Mouse (Mus musculus): ENCODE data around the gene Padi1.

The Padi1 gene

DNA sequence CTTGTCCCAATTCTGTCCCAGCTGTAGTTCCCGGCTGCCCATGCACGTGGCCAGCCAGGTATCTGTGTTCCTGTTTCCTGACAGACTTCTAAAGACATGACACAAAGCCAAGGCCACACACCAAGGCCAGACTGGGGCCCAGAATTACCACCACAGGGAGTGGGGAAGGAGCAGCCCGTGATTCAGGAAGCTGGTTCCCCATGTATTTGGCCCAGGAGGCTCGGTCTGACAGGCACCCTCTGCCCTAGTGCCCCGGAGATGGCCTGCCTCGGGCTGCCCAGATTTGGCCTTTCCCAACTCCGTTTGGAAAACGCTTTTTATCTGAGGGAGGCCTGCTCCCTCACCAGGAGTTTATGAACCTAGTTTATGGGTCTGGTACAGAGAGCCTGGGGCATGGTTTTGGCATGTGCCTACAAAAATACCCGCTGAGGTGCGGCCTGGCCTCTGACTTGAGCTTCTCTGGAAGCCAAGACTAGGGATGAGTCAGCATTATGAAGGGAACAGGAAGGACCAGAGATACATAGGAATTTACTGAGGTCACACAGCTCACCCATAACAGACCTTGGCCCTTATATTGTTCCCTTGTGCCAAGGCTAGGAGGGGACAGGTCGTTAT lies 16.6 kb upstream of the Padi1 start:
- DNase-seq (ENCODE audit: low read depth, low spot score), result no peak

DNA sequence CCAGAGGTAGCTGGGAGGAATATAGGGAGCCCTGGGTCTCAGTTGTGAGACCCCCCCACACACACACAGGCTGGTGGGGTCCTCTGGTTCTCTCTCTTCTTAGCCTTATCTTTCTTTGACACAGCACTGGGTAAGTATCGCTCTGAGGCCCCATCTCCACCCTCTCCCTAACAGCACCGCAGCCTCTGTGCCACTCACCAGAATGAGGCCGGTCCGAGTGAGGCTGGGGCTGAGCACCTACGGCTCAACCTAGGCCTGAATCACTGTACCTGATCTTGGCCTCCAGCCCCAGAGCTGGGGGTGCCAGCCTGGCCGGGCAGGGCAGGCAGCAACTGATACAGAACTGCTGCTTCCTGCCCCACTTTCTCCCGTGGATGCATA lies 15.2 kb upstream of the Padi1 start:
- DNase-seq (ENCODE audit: low read depth, low spot score), result no peak

DNA sequence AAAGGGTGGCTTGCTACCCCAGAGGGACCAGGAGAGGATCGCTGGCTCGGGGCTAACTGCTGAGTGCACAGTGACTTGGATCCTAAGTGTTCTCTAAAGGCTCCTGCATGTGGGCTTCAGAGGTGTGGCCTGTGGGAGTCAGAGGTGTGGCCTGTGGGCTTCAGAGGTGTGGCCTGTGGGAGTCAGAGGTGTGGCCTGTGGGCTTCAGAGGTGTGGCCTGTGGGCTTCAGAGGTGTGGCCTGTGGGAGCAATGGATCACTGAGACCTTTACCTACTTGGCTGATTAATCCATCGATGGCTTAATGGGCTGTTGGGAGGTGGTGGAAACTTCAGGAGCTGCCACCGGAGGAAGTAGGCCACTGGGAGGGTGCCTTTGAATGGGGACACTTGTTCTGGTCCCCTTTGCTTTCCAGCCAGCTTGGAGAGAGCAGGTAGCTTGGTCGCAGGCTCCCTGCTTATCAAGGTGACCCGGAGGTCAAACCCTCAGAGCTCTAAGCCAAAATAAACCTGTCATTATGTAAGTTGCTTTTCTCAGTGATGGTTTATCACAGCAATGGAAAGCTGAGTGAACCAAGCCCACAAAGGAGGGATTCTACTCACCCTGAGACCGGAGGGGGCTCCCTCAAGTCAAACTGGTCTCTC lies 14.7 kb upstream of the Padi1 start:
- DNase-seq (ENCODE audit: low read depth, low spot score), result no peak

DNA sequence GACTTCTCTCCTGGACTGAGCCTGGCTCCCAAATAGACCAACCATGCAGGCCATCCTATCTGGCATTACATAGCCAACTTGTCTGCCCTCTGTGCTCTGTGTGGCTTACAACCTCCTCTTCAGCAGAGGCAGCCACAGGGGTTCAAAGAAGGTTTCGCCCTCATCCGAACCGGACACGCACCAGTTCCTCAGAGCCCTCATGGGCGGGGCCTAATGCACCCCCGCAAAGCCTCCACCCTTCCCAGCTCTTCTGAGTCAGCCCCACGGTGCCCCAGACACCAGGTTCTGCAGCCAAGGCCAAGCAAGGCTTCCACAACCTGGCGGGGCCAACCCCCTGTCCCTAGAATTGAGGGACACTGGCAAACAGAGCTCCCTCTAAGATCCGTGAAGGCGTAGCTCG lies 13.7 kb upstream of the Padi1 start:
- DNase-seq (ENCODE audit: low read depth, low spot score), result no peak

DNA sequence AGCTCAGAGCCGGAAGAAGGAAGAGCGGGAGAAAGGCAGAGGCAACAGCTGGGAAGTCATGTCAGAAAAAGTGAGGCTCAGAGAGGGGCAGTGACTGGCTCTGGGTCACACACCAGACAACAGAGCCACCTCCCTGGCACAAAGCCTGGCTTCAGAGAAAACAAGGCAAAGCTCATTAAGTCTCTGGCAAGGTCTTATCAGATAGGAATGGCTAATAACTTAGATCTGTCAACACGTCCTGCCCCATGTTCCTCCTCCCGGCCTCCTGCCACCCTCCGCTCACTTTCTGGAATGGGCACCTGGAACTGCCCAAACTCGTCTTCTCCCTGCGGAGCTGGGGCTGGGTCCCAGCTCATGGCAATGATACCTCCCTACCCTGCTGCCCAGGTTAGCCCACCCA lies 12.2 kb upstream of the Padi1 start:
- DNase-seq (ENCODE audit: low read depth, low spot score), result no peak

DNA sequence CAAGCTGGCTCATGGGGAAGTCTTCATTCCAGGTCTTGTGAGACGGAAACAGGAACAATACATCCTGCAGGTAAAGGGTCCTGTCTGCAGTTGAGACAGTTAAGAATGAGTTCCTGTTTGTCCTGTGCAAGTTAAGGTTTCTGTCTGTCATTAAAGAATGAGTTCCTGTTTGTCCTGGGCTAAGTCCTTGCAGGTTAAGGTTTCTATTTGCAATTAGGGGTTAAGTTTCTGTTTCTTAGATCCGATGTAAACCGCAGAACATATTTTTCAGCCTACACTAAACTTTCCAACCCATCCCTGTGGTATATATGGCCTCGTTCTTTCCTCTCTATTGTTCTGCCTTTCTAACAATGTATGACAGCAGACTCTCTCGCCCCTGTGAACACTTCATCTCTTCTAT lies 11.5 kb upstream of the Padi1 start:
- no peak for DNase-seq (ENCODE audit: low read depth, low spot score)

DNA sequence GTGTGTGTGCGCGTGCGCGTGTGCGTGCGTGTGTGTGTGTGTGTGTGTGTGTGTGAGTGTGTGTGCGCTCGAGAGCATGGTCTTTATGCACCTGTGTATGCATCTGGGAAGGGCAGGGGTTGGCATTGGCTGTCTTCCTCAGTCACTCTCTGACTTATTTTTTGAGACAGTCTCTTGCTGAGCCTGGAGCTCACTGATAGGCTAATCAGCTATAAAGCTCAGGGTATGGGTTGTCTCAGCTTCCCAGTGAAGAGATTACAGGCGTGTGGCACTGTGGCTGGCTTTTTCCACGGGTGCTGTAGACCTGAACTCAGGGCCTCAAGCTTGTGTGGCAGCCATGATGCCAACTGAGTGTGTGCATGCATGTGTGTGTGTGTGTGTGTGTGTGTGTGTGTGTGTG lies 9.6 kb upstream of the Padi1 start:
- DNase-seq (ENCODE audit: low read depth, low spot score), result no peak

DNA sequence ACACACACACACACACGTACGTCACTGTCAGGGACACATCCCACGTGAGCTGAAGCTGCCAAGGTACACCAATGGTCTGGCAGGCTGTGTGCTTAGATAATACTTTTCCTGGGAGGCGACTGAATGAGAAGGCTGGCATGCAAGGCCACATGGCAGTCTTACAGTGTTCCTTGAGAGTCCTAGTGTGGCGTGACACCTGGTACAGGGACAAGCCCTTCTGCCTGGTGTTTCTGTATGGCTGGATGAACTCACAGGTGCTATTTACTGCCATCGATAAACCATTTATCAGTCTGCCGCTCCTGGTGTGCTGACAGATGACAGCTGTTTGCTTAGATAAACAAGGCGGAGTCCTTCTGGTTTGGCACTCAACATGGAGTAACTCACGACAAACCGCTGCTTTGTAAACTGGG lies 8.9 kb upstream of the Padi1 start:
- DNase-seq (ENCODE audit: low read depth, low spot score), result no peak

DNA sequence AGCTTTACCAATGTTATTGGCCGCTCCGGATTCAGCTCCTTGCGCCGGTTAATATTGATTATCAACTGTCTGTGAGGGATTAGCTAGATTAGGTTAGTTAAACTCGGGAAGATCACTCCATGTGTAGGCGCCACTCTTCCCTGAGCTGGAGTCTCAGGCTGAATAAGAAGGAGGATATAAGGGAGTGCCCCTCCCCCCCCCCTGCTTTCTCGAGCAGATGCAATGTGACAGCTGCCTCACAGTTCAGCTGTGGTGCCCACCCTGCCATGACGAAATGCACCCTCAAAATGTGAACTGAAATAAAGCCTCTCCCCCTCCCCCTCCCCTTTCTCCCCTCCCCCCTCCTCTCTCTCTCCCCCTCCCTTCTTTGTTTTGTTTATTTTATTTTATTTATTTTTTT lies 8.0 kb upstream of the Padi1 start:
- DNase-seq (ENCODE audit: low read depth, low spot score), result no peak

DNA sequence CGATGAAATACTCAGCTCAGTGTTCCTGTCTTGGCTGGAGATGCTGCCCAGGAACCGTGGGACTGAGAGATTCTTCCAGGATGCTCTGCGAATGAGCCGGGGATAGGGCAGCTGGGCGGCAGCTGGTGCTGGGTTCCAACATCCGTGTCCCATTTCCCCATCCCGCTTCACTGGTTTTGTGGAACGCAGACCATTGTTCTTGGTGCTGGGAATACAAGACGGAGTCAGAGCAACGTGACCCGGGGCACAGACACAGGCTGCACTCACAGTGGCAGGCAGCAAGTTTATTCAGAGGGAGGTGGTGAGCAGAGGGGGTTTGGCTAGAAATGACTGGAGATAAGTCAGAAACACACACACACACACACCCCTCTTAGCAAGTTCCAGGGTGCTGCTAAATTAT lies 3.7 kb upstream of the Padi1 start:
- no peak for DNase-seq (ENCODE audit: low read depth, low spot score)

DNA sequence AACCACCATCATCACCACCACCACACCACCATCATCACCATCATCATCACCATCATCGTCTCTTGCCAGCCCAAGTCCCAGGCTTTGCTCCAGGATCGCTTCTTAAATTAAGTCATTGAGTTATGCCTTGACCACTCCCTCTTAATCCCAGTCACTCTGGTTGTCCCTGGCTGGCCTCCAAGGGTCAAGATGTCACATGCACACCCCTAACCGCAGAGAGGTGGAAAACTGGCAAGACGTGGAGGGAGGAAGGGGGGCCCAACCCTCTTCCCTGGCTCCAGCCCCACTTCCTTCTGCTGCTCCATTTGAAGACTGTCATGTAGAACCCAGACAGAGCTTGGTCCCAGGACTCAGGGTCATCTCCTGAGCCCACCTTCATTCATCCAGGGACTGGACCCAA lies 587 bp downstream of the Padi1 start:
- DNase-seq (ENCODE audit: low read depth, low spot score), result no peak

DNA sequence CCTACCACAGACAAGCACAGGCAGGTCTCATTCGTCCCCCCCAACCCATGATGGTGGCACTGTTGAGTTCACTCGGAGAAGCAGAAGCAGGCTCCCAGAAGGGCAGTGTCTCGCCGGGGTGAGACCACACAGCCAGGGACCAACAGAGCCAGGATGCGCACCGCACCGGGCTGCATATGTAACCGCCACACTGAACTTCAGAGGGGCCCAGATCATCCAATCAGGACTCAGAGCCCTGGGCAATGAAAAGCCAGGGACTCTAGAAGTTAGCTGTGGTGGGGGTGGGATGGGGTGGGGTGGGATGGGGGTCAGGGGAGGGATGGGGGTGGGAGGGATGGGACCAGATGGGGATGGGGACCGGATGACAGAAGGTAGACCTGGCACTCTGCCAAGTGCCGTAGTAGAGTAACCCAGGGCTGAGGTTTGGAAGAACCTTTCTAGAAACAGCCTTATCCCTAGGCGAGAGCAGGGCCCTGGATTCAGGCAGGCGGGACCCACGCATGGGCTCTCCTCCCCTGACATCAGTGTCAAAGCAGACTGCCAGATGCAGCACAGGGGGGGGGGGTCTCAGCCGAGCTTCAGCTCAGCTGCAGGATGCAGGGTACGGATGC lies 1.8 kb downstream of the Padi1 start:
- DNase-seq (ENCODE audit: low read depth, low spot score), result no peak

DNA sequence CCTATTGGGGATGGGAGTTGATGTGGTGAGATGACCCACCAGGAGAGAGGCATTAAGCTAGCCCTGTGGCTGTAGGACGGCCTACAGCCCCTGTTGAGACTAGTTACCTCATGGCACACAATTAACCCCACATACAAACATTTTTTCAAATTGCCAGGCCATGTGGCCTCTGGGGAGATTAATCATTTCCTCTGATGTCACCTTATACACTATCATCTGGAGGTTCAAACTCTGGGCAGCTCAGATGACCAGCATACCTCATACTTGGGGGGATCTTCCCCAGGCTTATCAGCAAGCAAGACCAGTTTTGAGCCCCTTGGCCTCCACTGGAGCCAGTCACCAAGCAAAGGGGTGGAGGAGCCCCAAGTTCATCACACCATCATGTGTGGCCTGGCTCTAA lies 2.7 kb downstream of the Padi1 start:
- no peak for DNase-seq (ENCODE audit: low read depth, low spot score)

DNA sequence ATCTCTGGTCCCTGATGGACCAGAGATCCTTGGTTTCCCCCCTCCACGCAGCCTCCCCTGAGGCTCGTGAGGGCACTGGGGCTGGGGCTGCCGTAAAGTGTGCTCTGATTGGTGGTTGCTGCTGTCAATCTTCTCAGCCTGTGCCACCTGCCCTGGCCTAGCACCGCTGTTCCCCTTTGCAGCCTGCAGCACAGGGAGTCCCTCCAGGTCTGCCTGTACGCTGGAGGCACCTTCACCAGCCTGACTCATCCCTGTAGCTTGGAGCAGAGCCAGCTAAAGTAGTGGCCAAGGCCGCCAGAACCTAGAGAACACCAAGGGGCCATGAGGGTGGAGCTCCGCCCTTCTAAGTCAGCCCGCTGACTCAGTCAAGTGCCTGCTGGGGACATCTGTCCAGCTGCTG lies 7.7 kb downstream of the Padi1 start:
- DNase-seq (ENCODE audit: low read depth, low spot score), result no peak

DNA sequence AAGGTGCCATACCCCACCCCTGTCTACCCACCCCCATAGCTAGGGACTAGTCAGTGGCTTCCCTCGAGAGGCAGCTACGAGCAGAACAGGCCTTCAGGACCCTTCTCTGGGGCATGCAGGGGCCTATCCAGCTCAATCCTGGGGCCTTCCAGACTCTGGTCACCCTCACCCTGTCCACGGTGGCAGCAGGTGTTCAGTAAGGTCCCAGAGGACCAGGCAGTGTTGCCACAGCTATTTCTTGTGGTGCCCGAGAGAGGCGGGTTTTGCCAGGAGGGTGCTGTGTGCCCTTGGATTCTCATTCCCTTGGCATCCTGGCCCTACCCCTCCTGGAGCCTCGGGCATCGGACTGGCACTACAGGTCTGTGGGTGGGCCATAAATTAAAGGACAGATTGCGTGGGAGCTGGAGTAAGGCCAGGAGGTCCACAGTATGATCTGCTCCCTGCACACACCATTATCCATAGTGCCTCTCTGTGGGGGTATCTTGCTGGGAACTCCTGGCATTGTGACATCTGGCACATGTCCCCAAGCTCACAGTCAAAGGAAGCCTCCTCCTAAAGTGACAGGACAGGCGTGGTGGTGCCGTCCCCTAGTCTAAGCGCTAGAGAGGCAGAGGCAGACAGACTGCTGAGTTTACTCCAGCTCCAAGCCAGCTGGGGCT lies 9.2 kb downstream of the Padi1 start:
- no peak for DNase-seq (ENCODE audit: low read depth, low spot score)

DNA sequence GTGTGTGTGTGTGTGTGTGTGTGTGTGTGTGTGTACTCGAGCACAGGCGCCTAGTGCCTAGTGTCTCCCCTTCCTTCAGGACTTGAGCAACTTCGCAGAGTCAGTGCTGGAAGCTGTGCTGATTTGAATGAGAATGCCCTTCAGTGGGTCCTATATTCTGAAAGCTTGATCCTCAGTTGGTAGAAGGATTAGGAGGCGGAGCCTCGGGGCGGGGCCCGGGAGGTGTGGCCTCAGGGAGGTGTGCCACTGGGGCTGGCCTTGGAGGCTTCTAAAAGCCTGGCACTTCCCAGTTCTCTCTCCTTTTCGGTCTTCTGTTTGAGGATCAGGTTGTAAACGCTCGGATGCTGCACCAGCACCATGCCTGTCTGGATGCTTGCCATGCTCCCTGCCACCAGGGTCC lies 9.9 kb downstream of the Padi1 start:
- DNase-seq (ENCODE audit: low read depth, low spot score), result no peak

DNA sequence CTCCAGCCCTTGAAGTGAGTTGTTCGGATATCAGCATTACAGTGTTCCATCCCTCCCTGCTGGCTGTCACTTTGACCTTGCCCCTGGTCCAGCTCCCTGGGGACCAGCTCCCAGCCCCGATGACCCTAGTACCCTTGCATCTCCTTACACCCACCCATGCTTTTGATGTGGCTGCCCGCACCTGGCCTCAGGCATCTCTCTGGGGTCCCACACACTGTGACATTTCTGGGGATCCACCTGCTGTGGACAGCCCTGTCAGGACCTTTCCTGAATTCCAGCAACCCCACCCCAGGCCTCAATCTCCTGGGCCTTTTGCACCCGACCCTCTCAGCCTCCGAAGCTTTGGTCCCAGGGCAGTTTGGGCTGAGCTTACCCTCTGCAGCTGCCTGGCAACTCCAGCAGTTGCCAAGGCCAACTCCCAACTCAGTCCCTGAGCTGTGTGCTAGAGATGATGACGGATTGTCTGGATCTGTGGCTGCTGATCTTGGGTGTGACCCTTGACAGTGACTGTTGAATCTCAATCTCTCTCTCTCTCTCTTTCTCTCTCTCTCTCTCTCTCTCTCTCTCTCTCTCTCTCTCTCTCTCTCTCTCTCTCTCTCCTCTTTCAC lies 11.1 kb downstream of the Padi1 start:
- DNase-seq (ENCODE audit: low read depth, low spot score), result no peak

DNA sequence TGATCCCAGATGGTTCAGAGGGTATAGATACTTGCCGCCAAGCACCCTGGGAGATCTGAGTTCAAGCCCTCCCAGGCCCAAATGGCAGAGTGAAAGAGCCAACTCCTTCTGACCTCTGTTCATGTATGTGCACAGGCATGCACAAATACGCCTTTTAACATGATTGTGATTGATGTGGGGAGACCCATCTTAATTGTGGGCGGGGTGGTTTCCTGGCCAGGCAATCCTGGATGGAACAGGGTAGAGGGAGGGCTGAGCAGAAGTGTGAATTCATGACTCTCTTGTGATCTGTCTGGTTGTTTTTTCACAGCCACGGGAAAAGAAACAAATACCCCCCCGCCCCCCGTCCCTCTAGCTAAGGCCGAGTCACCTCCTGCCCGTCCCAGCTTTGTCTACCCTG lies 12.8 kb downstream of the Padi1 start:
- DNase-seq (ENCODE audit: low read depth, low spot score), result no peak

DNA sequence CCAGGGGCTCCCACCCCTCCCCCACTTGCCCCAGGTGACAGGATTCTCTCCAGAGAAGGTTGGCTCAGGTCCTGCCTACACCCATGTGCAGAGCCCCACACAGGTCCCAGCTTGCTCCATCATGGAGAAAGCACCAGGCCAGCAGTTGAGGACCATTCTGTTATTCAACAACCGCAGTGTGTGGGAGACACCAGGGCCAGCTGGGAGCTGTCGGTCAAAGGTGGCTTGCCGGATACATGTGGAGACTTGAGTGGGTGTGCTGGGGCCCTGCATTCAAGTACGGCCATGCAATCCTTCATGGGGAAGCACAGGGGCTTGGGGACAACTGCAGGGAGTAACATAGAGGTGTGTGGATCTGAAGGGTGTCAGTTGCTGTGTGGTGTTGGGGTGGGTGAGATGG lies 13.8 kb downstream of the Padi1 start:
- DNase-seq (ENCODE audit: low read depth, low spot score), result no peak

DNA sequence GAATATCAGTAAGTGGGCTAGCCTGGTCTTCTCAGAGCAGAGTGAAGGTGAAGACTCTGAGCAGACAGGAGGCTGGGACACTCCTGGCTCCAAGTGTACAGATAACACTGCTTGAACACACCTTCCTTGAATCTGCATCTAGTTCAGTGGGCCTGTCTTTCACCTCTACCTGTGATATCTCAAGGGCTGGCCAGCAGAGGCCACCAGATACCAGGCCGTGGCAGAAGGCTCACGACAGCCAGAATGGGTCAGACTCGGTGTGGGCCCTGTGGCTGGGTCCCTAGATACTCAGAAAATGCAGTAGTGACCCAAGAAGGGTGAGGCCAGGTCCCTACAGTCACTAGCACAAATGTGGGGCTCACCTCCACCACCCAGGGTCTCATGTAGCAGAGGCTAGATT lies 18.3 kb downstream of the Padi1 start:
- no peak for DNase-seq (ENCODE audit: low read depth, low spot score)

DNA sequence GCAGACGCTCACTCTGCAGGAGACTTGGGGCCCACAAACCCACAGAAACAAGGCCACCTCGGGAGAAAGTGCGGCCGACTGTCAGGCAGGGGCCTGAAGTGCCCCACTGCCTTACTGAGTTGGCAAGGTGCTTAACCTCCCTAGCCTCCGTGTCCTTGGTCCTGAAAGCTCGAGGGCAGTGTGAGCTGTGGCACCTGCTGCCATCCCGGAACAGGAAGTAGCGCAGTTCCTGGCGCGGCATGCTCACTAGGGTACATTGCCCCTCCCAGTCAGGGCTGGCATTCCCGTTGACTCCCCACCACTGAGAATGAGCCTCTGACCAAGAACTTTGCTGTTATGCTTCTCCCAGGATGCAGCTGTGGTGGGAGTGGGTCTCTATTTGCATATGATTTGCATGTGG lies 19.6 kb downstream of the Padi1 start:
- no peak for DNase-seq (ENCODE audit: low read depth, low spot score)

DNA sequence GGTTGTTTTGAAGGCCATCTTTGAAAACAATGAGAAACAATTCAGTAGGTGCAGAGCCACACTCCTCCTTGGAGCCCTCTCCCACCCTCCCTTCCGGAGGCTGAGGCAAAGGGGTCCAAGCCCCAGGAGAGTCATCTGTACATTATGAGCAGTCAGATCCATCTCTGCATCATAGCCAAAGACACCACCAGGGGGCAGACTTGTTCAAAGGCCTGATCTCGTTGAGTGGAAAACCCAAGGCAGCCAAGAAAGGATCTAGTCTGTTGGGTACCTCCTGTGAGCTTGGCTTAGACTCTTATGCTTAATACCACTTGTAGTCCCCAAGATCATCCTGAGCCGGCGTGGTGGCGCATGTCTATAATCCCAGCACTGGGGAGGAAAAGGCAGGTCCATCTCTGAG lies 23.6 kb downstream of the Padi1 start:
- DNase-seq (ENCODE audit: low read depth, low spot score), result peak; percentile 30

DNA sequence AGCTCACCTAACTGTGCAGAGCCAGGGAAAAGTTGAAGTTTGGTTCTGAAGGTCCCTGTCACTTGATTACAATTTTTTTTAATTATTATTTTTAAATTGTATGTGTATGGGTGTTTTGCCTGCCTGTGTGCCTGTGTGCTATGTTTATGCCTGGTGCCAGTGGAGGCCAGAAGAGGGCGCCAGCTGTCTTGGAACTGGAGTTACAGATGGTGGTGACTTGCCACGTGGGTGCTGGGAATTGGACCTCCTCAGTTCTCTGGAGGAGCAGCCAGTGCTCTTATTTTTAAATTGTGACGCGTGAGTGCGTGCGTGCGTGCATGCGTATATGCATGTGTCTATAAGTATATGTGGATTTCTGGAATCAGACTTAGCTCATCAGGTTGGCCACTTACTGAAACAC lies 28.2 kb downstream of the Padi1 start:
- no peak for DNase-seq (ENCODE audit: low read depth, low spot score)
